Mouse (Mus musculus) forebrain, embryonic 10.5 days (tissue): ENCODE data around the gene Tmem231. TPM values are rescaled to one million over a fixed set of nuclear protein-coding genes. Genes with fewer than 3 reads are reported as not detected.

Experiments
- DNase-seq: peaks from one replicate; pipeline ENCODE4 v3.0.0-alpha.2; 2017; ENCODE audit warnings: low spot score; ENCODE audit errors: extremely low spot score
- H3K27ac ChIP-seq: fragments of 300-500 bp; sonication (generic); 2 replicates; pipeline ENCODE4 v1.5.1; 2016; ENCODE audit warnings: mild to moderate bottlenecking
- H3K27me3 ChIP-seq: fragments of 300-500 bp; sonication (generic); 2 replicates; pipeline ENCODE4 v1.6.1; 2016; ENCODE audit warnings: mild to moderate bottlenecking; ENCODE audit not compliant: poor library complexity, severe bottlenecking
- H3K36me3 ChIP-seq: fragments of 300-500 bp; sonication (generic); replicated peaks from 2 replicates; pipeline ENCODE4 v1.6.1; 2016; ENCODE audit warnings: mild to moderate bottlenecking, moderate library complexity
- H3K4me1 ChIP-seq: fragments of 300-500 bp; sonication (generic); 2 replicates; pipeline ENCODE4 v1.6.1; 2016
- H3K4me3 ChIP-seq: fragments of 300-500 bp; sonication (generic); 2 replicates; pipeline ENCODE4 v1.5.1; 2016; ENCODE audit warnings: mild to moderate bottlenecking, moderate library complexity
- H3K9me3 ChIP-seq: fragments of 300-500 bp; sonication (generic); 2 replicates; pipeline ENCODE4 v1.6.1; 2016; ENCODE audit warnings: mild to moderate bottlenecking, moderate library complexity
- WGBS: fragments of 180-500 bp; shearing (Covaris S2); methylation state at CpG from one replicate; pipeline ENCODE4 v1.1.7; 2016; 5-methylcytosine and 5-hydroxymethylcytosine counted together
- polyA plus RNA-seq: library from polyadenylated mRNA; unstranded; fragments of >200 nt; fragmentation: Nextera tagmentation; extraction: Ambion mirVana; gene quantifications from 2 replicates; pipeline ENCODE4 v1.2.1, GENCODE M21; 2016

The Tmem231 gene
- polyA plus RNA-seq, 1 experiment from 2014 or later: 23.2 TPM

DNA sequence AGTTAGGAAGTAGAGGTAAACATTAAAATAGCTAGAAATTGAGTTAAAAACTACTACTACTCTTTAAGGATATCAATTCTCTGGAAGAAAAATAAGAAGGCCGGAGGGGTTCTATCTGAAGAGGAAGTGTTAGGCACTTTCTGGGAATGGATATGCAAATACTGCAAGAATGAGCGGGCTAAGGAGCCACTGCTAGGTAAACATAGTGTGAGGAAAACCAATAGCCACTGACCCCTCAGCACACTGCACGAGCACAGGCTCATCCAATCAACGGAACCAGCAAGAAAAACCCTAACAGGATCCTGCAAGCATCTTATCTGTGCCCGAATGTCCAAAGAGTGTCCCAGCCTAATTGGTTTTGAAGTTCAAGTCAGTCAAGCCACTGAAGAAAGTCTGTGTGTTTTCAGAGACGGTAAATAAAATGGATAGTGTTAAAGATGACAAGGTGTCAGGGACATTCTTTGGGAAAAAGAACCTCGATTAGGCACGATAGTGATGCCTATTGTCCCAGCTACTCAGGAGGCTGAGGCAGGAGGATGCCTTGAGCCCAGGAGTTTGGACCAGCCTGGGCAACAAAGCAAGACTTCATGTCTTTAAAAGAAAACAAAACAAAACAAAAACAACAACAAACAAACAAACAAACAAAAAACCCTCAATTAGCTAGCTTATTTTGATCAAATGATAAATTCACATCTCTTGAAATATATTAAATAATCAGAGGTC is 68.4 kb downstream of the Tmem231 start:
- H3K36me3 ChIP-seq: peaks cover 18% of the 10 kb centered on the region
- H3K27ac ChIP-seq: no peak overlapping the region
- WGBS: 94% methylated on average over 8 of the region's 8 CpGs
- DNase-seq: no peak
- H3K4me1 ChIP-seq: no peaks in the 10 kb centered on the region
- no peaks in the 10 kb centered on the region for H3K9me3 ChIP-seq
- H3K4me3 ChIP-seq: no peak overlapping the region
- no peaks in the 10 kb centered on the region for H3K27me3 ChIP-seq

DNA sequence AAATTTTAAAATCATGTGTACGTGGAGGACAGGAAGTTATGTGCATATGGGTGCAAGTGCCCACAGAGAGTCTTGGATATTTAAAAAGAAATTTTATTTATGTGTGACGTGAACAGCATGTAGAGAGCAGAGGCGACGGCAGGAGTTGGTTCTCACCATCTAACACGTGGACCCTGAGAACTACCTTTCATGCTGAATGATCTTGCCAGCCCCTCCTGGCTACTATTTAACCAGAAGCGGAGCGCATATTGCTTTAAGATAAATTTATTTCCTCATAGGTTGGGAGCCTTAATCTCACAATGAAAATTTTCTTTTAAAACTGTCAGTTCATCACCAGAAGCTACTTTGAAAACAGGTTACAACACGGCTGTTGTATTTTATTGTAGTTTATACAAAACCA is 69.0 kb downstream of the Tmem231 start:
- WGBS: 91% methylated on average over 8 of the region's 8 CpGs
- Histone ChIP-seq H3K27me3 (no peaks in the 10 kb centered on the region), H3K36me3 (peaks cover 18% of the 10 kb centered on the region)

DNA sequence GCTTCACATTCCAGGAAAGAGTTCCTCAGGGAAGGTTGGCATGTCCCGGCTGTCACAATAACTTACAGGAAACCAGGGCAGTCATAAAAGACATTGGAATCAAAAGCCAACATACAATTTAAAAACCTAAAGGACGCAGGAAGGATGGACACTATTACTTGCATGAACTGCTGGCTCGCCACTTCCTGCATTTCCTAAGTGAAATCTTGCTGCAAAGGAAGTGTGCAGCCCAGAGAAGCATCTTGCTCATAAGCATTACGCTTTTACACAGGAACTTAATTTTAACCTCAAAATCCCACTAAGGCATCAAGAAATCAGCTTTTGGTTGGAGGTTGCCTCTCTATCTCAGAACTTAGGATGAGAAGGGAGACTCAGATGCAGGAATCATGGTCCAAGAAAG is 70.4 kb downstream of the Tmem231 start:
- no peaks in the 10 kb centered on the region for H3K4me1 ChIP-seq
- no peaks in the 10 kb centered on the region for H3K9me3 ChIP-seq
- H3K36me3 ChIP-seq: peaks cover 18% of the 10 kb centered on the region
- no peak overlapping the region for H3K27ac ChIP-seq
- DNase-seq: no peak
- no peak overlapping the region for H3K4me3 ChIP-seq
- no peaks in the 10 kb centered on the region for H3K27me3 ChIP-seq
- 87% methylated on average over 4 of the region's 4 CpGs for WGBS

More for the DNA sequence above, 69.0 kb downstream of the Tmem231 start:
- no peaks in the 10 kb centered on the region for H3K4me1 ChIP-seq
- DNase-seq: no peak
- no peaks in the 10 kb centered on the region for H3K9me3 ChIP-seq
- no peak overlapping the region for H3K27ac ChIP-seq
- no peak overlapping the region for H3K4me3 ChIP-seq

Other genes with a start within 250 kb of the Tmem231 start
- not detected in 2 replicates for gene Ctrb1, start 242.9 kb downstream of the Tmem231 start, polyA plus RNA-seq
- gene Bcar1, start 190.1 kb downstream of the Tmem231 start, polyA plus RNA-seq: 46.6 and 49.9 TPM in 2 replicates
- 234 and 248 TPM in 2 replicates for gene Cfdp1, start 79.6 kb downstream of the Tmem231 start, polyA plus RNA-seq
- 9.1 and 11.8 TPM in 2 replicates for gene Tmem170, start 57.1 kb downstream of the Tmem231 start, polyA plus RNA-seq
- 1.4 and 1.7 TPM in 2 replicates for gene Chst5, start 23.4 kb downstream of the Tmem231 start, polyA plus RNA-seq
- gene Gabarapl2, start 6.8 kb upstream of the Tmem231 start, polyA plus RNA-seq: 204 and 213 TPM in 2 replicates
- 18.6 and 18.7 TPM in 2 replicates for gene Adat1, start 58.4 kb upstream of the Tmem231 start, polyA plus RNA-seq
- 270 and 285 TPM in 2 replicates for gene Kars, start 77.4 kb upstream of the Tmem231 start, polyA plus RNA-seq
- 26.7 and 27.5 TPM in 2 replicates for gene Terf2ip, start 77.5 kb upstream of the Tmem231 start, polyA plus RNA-seq
- gene Gm6793, start 81.2 kb upstream of the Tmem231 start, polyA plus RNA-seq: 0.21 TPM in 1 of 2 replicates, not detected in the other